Comparison of ENCODE assay signal across 8 mouse cellular contexts in the genomic region with DNA sequence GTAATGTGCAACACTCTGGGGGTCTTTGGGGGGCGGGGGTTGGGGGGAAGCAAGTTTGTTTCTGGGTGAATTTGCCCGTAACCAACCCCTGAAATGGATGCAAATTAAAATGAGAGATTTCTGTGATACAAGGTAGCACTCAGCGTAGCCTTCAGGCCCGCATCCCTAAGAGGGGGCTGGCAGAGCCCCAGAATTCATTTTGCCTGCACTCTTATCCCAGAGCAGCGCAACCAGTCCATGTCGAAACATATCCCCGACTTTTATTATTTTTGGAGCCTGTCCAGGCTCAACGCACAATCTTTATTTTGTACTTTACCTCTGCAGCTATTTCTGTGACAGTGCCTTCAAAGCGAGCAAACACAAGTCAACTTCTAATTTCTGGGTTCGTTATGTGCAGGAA.
A peak's percentile ranks its signal among the peaks of the same experiment; 100 is the strongest.
DNase-seq lines count a peak whose midpoint lies in the region; ATAC-seq lines count a peak whose summit lies in the region.

No protein-coding gene starts in this region.

- 56% methylated on average over 10 of the region's 10 CpGs for WGBS in intestine, embryonic 14.5 days
- 56% methylated on average over 10 of the region's 10 CpGs for WGBS in intestine, embryonic 16.5 days

- peak overlapping the region; percentile 45 for H3K4me2 ChIP-seq in intestine, embryonic 14.5 days (ENCODE audit: low read length)
- no peak overlapping the region for H3K4me2 ChIP-seq in intestine, embryonic 16.5 days (ENCODE audit: low read depth, low read length)

- 0 out of 2 replicates have a peak, but pooled peaks cover 8% of the 10 kb centered on the region for H3K4me1 ChIP-seq in intestine, embryonic 14.5 days (replicated peaks; ENCODE audit: control insufficient read depth, insufficient read depth, low read length)
- H3K4me1 ChIP-seq in intestine, embryonic 16.5 days (ENCODE audit: control insufficient read depth, insufficient read depth, low read length) = peaks cover 5% of the 10 kb centered on the region; the same call in 1 of the 2 replicates

- H3K9ac ChIP-seq in intestine, embryonic 14.5 days (ENCODE audit: low read length) = no peak overlapping the region
- no peak overlapping the region for H3K9ac ChIP-seq in intestine, embryonic 16.5 days (ENCODE audit: low read depth, low read length)

- no peak overlapping the region for H3K4me3 ChIP-seq in intestine, embryonic 14.5 days (ENCODE audit: low read depth, low read length)
- H3K4me3 ChIP-seq in intestine, embryonic 16.5 days (ENCODE audit: low read length) = no peak overlapping the region

- H3K27ac ChIP-seq in intestine, embryonic 14.5 days (ENCODE audit: low read depth) = no peak overlapping the region
- H3K27ac ChIP-seq in intestine, embryonic 16.5 days (ENCODE audit: low read length) = no peak overlapping the region

- H3K36me3 ChIP-seq in intestine, embryonic 14.5 days (ENCODE audit: control insufficient read depth, insufficient read depth, low read length) = no peaks in the 10 kb centered on the region
- H3K36me3 ChIP-seq in intestine, embryonic 16.5 days (ENCODE audit: control insufficient read depth, insufficient read depth, low read length) = no peaks in the 10 kb centered on the region

- no peak for DNase-seq in intestine, embryonic 14.5 days (ENCODE audit: low spot score)
- DNase-seq in adrenal gland, postnatal 25 days = peak; percentile 18
- peak; percentile 13 for DNase-seq in gonadal fat pad, adult 2 months (ENCODE audit: low read depth)
- peak; percentile 5 for DNase-seq in lung, postnatal 14 days
- no peak for DNase-seq in thymus, postnatal 10 days (ENCODE audit: low spot score in 2 of 2)
- DNase-seq in ovary, postnatal 14 days (ENCODE audit: low spot score) = no peak

- no peak for ATAC-seq in intestine, embryonic 14.5 days (replicated peaks; ENCODE audit: low FRiP score, low TSS enrichment, low read depth)
- no peak for ATAC-seq in intestine, embryonic 16.5 days
- no peak for ATAC-seq in cerebellum, adult (ENCODE audit: insufficient number of reproducible peaks, low FRiP score, low TSS enrichment)

- no peaks in the 10 kb centered on the region for H3K27me3 ChIP-seq in intestine, embryonic 14.5 days (replicated peaks; ENCODE audit: control insufficient read depth, insufficient read depth, low read length)
- no peaks in the 10 kb centered on the region for H3K27me3 ChIP-seq in intestine, embryonic 16.5 days (replicated peaks; ENCODE audit: control insufficient read depth, insufficient read depth, low read length)

- no peaks in the 10 kb centered on the region for H3K9me3 ChIP-seq in intestine, embryonic 14.5 days (ENCODE audit: control insufficient read depth, low read length)
- H3K9me3 ChIP-seq in intestine, embryonic 16.5 days (ENCODE audit: control insufficient read depth, low read length) = no peaks in the 10 kb centered on the region

Comparison
In these comparisons a context has a peak if more than half of its experiments do, and no peak if none do; other contexts are left out.
1. DNase-seq: peak in adrenal gland, postnatal 25 days (single experiment), gonadal fat pad, adult 2 months (single experiment) and lung, postnatal 14 days (single experiment); none in intestine, embryonic 14.5 days (single experiment), thymus, postnatal 10 days (0 of 2) and ovary, postnatal 14 days (single experiment).